Mouse (Mus musculus) kidney, postnatal 36 days (tissue): ENCODE measurements around the gene Hist1h2ag.

ENCODE experiments used
- DNase-seq, 2 experiments: peaks; one replicate each; pipeline ENCODE4 v3.0.0; 2021 to 2022; ENCODE audit warnings: mixed read lengths in 2 of 2

Gene Hist1h2ag

GRCm38 (mm10) chr13:22036986-22037385 is 5.8 kb downstream of the Hist1h2ag start:
- no peak for DNase-seq

DNA sequence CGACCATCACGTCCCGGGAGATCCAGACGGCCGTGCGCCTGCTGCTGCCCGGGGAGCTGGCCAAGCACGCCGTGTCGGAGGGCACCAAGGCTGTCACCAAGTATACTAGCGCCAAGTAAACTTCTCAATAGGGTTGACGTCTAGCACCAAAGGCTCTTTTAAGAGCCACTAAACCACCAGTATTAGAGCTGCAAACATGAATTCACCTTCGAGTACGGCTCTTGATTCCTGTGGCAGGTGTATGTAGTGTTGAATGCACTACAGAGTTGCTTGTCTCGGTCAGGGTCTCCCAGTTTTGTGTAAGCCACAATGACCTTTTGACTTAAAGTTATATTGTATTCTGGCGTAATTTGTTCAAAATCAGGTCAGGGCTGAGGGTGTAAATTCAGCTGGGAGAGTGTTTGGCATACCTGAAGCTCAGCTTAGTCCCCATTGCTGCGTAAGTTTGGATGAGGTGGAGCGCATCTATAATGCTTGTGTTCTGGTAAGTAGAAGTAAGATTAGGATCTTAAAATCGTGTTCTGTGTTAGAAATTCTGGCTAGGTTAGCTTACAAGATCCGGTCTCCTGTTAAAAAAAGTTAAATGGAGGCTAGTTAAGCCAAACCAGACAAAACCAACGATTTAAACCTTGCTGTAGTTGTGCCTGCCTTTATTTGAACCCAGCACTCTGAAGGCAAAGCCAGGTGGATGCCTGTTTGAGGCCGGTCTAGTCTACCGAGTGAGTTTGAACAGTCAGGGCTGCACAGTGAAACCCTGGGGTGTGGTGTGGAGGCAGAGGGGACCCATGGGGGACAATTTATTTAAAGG is 6.4 kb downstream of the Hist1h2ag start:
- no peak for DNase-seq

DNA sequence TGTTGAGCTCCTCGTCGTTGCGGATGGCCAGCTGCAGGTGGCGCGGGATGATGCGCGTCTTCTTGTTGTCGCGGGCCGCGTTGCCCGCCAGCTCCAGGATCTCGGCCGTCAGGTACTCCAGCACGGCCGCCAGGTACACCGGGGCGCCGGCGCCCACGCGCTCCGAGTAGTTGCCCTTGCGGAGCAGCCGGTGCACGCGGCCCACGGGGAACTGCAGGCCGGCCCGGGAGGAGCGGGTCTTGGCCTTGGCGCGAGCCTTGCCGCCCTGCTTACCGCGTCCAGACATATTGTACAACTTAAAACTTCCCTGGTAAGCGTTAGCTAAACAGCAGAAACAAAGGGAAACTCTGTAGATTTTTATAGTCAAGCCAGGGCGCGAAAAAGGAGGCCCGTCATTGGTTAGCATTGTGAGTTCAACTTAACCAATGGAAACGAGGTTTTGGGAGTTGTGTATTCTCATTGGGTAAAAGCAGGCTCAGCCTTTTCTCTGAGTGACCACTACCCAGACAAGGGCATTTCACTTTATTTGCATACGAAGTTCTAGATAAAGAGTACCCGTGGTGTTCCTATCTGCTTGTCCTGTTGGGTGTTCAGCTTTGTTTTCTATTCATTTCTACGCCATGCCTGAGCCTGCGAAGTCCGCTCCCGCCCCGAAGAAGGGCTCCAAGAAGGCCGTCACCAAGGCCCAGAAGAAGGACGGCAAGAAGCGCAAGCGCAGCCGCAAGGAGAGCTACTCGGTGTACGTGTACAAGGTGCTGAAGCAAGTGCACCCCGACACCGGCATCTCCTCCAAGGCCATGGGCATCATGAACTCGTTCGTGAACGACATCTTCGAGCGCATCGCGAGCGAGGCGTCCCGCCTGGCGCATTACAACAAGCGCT is 7.2 kb downstream of the Hist1h2ag start, which contains the start of the genes Hist1h2ah and Hist1h2bk:
Hist1h2ah (minus strand) TSS at position 302 of the 882 bp plus-strand sequence.
Hist1h2bk (plus strand) TSS at position 604 of the 882 bp plus-strand sequence.
- peak; percentile 82 to 93 for DNase-seq

DNA sequence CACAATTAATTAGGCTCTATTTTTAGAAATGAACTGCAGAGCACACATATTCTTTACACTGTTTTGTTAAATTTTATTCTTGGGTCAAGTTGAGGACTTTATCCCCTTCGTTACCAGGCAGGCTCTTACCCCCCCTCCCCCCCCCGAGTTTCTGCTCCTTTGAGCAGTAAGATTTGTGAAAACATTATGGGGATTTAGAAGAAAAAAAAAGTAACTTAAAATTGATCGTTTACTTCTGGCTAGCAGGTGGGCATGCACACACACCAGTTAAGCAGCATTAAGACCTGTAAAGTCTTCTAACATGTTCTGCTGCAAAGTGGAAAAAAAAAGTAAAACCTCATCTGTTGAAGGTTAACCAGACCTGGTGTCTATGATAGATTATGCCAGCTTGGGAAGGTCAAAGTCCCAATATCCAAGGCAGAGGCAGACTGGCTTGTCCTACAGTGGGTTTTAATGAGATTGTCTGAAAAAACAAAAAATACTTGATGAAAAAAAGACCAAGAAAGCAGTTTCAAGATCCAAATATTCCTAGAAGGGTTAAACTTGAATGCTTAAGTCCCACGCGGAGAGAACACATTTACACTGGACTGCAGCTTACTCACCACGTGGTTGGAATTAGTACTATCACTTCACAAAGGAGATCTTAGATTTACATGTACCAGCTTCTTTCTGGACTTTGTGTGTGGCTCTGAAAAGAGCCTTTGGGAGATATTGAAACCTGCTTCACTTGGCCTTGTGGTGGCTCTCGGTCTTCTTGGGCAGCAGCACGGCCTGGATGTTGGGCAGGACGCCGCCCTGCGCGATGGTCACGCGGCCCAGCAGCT is 8.1 kb downstream of the Hist1h2ag start:
- peak; percentile 31 to 71 for DNase-seq

DNA sequence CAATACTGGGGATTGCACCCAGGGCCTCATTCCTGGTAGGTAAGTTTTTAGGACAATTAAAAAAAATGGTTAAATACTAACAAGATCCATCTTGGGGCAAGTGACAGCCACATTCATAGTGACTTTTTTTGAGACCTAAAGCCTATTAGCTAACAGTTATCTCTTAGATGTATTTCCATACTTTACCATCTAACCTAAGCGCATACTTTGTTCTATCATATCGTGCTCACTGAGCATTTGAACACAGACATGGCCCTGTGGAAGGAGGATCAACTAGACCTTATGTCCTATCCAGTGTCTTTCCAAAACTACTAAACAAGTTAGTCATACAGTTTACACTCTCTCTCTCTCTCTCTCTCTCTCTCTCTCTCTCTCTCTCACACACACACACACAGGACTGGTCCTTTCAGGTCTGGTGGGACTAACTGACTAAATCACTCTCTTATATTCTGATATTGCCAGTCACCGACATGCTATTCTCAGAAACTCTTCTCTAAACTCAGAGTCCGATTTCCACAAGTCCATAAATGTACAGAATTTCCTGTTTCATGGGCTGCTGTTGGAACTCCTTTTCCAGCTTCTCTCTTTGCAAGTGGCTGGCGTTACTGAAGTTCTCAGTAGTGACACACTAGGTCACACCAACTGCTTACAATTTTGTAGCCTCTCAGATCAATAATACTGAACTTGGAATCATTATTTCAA is 8.9 kb downstream of the Hist1h2ag start:
- no peak for DNase-seq

- peak in 1 of 2 experiments; percentile 26 for DNase-seq
These were observed 12.3 kb downstream of the Hist1h2ag start for GRCm38 (mm10) chr13:22030493-22030892.

GRCm38 (mm10) chr13:22029928-22030327 is 12.8 kb downstream of the Hist1h2ag start:
- no peak for DNase-seq

DNA sequence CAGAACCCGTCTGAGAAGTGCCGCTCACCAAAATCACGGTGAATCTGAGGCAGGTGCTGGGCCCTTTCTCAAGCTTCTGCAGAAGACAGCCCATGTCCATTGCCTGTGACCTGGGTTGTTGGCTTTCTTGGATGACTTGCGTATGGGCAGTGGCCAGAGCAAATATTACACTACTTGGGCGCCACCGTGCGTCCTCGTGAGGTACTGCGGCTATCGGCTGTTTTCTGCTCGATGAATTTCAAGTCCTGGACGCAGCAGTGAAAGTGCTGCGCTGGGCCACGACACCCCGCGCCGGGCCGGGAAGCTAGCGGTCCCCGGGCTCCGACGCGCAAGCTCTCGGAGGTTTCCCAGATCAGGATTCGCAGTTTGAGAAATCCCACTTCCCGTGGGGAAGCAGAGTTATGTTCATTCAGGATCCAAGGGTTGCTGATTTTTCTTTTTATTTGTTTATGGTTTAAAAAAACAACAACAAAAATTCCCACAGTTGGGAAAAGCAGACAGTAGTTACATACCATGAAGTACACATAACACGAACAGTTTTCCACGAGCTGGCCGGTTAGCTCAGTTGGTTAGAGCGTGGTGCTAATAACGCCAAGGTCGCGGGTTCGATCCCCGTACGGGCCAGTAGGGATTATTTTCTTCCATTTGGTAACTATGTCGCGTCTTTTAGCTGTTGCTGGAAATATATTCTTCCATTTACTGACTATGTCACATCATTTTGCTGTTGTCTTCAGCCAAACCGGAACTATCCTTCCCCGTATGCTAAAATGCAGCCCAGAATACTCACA is 13.9 kb downstream of the Hist1h2ag start:
- DNase-seq: peak; percentile 95 to 96

DNA sequence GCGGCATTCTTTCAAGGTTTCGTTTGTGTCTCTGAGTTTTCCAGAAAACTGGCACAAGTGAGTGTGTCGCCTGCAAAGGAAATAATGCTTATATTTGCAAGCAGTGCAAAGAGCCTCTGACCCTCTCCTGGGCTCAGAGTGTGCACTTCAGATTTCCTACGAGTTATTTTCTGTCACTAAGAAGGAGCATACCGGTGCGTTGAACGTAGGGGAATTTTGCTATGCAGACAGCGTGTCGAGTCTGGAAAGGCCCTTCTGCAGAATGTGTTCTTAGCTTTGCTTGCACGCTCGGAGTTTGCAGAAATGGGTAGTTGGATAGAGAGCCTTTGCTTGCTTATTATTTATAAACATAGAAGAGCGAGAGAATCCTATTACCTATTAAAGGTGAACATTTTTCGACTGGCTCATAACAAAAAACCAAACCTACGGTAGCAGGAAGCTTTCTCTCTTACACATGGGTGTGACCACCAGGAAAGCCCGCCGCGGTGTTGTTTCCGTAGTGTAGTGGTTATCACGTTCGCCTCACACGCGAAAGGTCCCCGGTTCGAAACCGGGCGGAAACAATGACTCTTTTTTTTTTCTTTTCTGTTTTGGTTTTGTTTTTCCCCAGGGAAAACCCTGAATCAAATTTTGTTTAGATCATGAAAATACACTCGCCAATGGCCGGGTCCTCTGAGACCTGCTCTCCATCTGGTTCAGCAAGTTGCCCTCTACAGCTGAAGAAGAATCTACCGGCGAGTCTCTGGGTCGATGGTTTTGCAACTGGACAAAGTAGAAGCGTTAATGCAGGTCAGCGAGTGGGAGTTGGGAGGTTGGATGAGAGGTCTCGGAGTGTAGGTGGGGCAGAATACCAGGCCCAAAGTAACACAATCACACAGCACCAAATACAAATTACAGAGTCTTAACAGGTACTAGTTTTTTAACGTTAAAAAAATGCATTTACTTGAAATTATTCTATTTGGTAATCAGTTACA is 16.4 kb downstream of the Hist1h2ag start:
- peak; percentile 77 to 86 for DNase-seq

DNA sequence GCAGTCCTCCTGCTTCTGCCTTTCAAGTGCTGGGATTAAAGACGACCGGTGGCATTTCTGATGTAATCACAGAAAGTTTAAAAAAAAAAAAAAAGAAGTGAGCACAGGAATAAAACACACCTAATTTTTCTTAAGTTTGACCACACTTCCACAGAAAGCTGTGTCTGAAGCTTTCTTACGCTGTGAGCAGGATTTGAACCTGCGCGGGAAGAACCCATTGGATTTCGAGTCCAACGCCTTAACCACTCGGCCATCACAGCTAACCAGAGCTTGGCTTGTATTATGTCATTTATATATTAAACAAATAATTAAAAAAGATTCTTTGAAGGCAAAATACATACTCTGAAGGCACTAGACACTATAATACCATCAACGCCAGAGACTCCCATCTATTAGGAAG is 20.5 kb downstream of the Hist1h2ag start:
- peak; percentile 80 to 83 for DNase-seq

GRCm38 (mm10) chr13:22021581-22021980 is 21.2 kb downstream of the Hist1h2ag start:
- DNase-seq: peak in 1 of 2 experiments; percentile 18

DNA sequence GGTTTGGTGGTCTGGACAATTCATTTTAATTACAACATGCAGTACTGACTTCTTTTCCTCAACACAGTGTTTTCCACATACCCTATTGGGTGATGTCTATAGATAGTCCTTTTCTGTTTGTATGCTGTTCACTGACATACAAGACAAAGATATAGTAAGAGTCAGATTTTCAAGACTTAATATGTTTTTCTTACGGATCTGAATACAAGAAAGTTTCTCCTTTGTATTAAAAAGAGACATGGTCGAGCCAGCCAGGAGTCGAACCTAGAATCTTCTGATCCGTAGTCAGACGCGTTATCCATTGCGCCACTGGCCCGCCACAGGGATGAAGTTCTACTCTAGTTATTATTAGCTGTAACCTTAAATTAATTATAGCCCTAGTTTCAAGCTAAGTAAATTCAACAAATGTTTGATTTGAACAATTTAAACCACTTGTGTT is 21.8 kb downstream of the Hist1h2ag start:
- peak; percentile 59 to 71 for DNase-seq

GRCm38 (mm10) chr13:22019934-22020835 is 22.6 kb downstream of the Hist1h2ag start:
- peak in 1 of 2 experiments; percentile 32 for DNase-seq

- peak; percentile 65 to 76 for DNase-seq
These were observed 27.0 kb downstream of the Hist1h2ag start for GRCm38 (mm10) chr13:22015479-22016450.

DNA sequence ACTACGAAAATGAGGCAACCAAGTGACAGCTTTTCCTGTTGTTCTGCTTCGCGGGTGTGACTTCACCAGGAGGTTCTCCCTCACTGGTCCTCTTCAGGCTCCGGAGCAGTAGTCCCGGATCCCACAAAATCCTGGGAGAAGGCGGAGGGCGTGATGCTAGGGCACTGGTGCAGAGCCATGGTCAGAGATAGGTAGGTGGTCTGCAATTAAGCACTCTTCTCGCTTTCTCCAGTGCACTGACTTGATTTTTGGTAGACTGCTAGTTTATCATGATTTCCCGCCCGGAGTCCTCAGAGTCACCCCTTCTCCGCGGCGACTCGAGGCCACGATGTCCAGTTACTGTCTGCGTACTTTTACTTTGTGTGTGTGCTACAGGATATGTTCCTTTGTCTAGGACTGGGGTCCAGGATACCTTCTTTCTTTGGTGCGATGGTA is 28.3 kb downstream of the Hist1h2ag start:
- no peak for DNase-seq

DNA sequence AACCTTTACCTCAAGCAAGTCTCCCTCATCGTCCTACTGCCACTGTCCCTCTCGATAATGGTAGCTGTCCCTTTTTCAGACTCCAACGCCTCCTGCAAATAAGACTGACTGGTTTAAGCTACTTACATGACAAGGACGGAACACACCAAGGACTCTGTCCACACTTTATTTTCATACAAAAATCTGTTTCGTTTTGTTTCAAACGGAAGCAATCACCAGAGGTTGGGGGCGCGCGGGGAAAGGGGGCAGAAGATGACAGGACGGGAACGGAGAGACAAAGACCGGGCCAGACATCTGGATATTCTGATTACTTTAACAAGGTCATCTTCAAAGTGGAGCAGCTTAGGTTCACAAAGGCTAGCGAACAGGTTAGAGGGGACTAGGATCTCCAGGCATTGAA is 29.0 kb downstream of the Hist1h2ag start:
- no peak for DNase-seq

GRCm38 (mm10) chr13:22009642-22010041 is 33.1 kb downstream of the Hist1h2ag start, which contains the start of gene Prss16:
Gene Prss16, minus strand, starts transcription at chr13:22009742.
- DNase-seq: no peak
